Mouse (Mus musculus) lung, embryonic 15.5 days (tissue): ENCODE data around the gene Polr2e. TPM values are rescaled to one million over a fixed set of nuclear protein-coding genes. Genes with fewer than 3 reads are reported as not detected.
"Not testable (repeated sequence)": the region's sequence is repeated elsewhere in the genome, so short reads cannot be mapped to it uniquely, and the experiment has no call there.

Experiments
- ATAC-seq: fragments of 200-750 bp; cut with Nextera tagmentation; 2 replicates; pipeline ENCODE4 v1.8.0; 2017; ENCODE audit warnings: moderate number of reproducible peaks, borderline replicate concordance; ENCODE audit not compliant: low FRiP score, low TSS enrichment; ENCODE audit errors: extremely low read depth
- H3K27ac ChIP-seq: fragments of 300-500 bp; sonication (generic); 2 replicates; pipeline ENCODE4 v1.5.1; 2015; ENCODE audit warnings: moderate library complexity, mild to moderate bottlenecking, inconsistent platforms
- H3K27me3 ChIP-seq: fragments of 300-500 bp; sonication (generic); 2 replicates; pipeline ENCODE4 v1.6.1; 2015; ENCODE audit warnings: inconsistent platforms
- H3K36me3 ChIP-seq: fragments of 300-500 bp; sonication (generic); 2 replicates; pipeline ENCODE4 v1.6.1; 2015; ENCODE audit warnings: inconsistent platforms
- H3K4me1 ChIP-seq: fragments of 300-500 bp; sonication (generic); 2 replicates; pipeline ENCODE4 v1.6.1; 2015; ENCODE audit warnings: inconsistent platforms
- H3K4me2 ChIP-seq: fragments of 300-500 bp; sonication (generic); 2 replicates; pipeline ENCODE4 v1.6.1; 2015; ENCODE audit warnings: inconsistent platforms, mild to moderate bottlenecking, moderate library complexity
- H3K4me3 ChIP-seq: fragments of 300-500 bp; sonication (generic); 2 replicates; pipeline ENCODE4 v1.5.1; 2015; ENCODE audit warnings: mild to moderate bottlenecking, inconsistent platforms
- H3K9ac ChIP-seq: fragments of 300-500 bp; sonication (generic); 2 replicates; pipeline ENCODE4 v1.6.1; 2015; ENCODE audit warnings: inconsistent platforms
- H3K9me3 ChIP-seq: fragments of 300-500 bp; sonication (generic); 2 replicates; pipeline ENCODE4 v1.6.1; 2016; ENCODE audit warnings: inconsistent platforms
- WGBS: fragments of 180-500 bp; shearing (Covaris S2); methylation state at CpG from one replicate; pipeline ENCODE4 v1.1.7; 2015; 5-methylcytosine and 5-hydroxymethylcytosine counted together
- polyA plus RNA-seq: library from polyadenylated mRNA; unstranded; fragments of >200 nt; fragmentation: Nextera tagmentation; extraction: Ambion mirVana; gene quantifications from 2 replicates; pipeline ENCODE4 v1.2.1, GENCODE M21; 2015

Gene Polr2e
- polyA plus RNA-seq, 1 experiment from 2014 or later, result 225 TPM

GRCm38 (mm10) chr10:80055364-80055763 lies 15.8 kb upstream of the Polr2e start:
- no peaks in the 10 kb centered on the region for H3K9me3 ChIP-seq
- H3K27ac ChIP-seq, result no peak overlapping the region
- H3K4me1 ChIP-seq, result peaks cover 39% of the 10 kb centered on the region
- peak overlapping the region; percentile 27; the same call in 1 of the 2 replicates for H3K9ac ChIP-seq
- H3K27me3 ChIP-seq, result no peaks in the 10 kb centered on the region
- H3K4me3 ChIP-seq, result peak overlapping the region; percentile 87
- WGBS, result 79% methylated on average over 5 of the region's 5 CpGs
- peak overlapping the region; percentile 82 for H3K4me2 ChIP-seq
- peaks cover 43% of the 10 kb centered on the region for H3K36me3 ChIP-seq
- ATAC-seq, result no peak

GRCm38 (mm10) chr10:80054911-80055310 lies 15.3 kb upstream of the Polr2e start:
- Histone ChIP-seq H3K4me3 (peak overlapping the region; percentile 87), H3K4me1 (peaks cover 39% of the 10 kb centered on the region), H3K36me3 (peaks cover 41% of the 10 kb centered on the region), H3K4me2 (peak overlapping the region; percentile 82), H3K9ac (peak overlapping the region; percentile 86)
- H3K27me3 ChIP-seq, H3K27ac ChIP-seq, ATAC-seq, H3K9me3 ChIP-seq: not testable (repeated sequence)
- 16% methylated on average over 3 of the region's 3 CpGs for WGBS

DNA sequence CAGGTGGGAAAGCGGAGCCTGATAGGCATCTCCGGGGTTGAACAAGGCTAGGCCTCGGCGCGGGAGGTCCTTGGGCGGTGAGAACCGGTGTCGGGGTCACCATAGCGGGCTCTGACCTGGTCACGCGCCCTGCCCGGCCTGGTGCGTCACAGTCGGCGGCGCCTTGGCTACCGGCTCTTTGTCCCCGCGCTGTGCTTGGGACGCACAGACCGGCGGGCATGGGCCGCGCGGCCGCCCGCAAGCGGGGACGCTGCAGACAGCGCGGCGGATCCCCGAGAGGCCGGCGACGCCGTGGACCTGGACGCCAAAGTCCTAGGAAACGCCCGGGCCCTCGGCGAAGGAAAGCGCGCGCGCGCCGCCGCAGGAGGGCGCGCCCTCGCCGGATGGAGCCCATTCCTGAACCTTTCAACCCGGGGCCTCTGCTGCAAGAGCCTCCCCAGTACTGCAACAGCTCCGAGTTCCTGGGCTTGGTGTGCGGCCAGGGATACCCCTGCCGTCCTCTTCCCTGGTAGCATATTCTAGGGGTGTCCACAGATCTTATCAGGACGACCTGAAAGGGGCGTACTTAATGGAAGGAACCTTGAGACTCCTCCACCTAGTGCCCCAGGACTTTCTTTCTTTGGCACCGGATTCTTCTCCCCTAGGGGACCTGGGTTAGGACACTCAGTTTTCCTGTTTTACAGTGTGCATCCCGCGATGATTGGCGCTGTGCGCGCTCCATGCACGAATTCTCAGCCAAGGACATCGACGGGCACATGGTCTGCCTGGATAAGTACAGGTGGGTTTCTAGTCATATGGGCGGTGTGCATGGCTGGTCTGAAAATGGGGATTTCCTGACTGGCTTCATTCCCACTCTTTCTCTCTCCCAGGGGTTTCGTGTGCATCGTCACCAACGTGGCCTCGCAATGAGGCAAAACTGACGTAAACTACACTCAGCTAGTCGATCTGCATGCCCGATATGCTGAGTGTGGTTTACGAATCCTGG lies 14.5 kb upstream of the Polr2e start:
- H3K9me3 ChIP-seq, result no peaks in the 10 kb centered on the region

GRCm38 (mm10) chr10:80053259-80053780 lies 13.7 kb upstream of the Polr2e start:
- under 1% methylated on average over 46 of the region's 47 CpGs for WGBS
- no peaks in the 10 kb centered on the region for H3K9me3 ChIP-seq
- peak overlapping the region; percentile 87 for H3K4me3 ChIP-seq
- H3K4me1 ChIP-seq, result peaks cover 44% of the 10 kb centered on the region
- H3K27ac ChIP-seq, result peak overlapping the region; percentile 99
- peak overlapping the region; percentile 82 for H3K4me2 ChIP-seq
- H3K9ac ChIP-seq, result peak overlapping the region; percentile 86
- ATAC-seq, result peak; percentile 97
- H3K36me3 ChIP-seq, result peaks cover 28% of the 10 kb centered on the region
- no peaks in the 10 kb centered on the region for H3K27me3 ChIP-seq

More for the DNA sequence above, 14.5 kb upstream of the Polr2e start:
- Histone ChIP-seq H3K4me1 (peaks cover 39% of the 10 kb centered on the region), H3K36me3 (peaks cover 35% of the 10 kb centered on the region), H3K4me2 (peak overlapping the region; percentile 82), H3K9ac (peak overlapping the region; percentile 86), H3K4me3 (peak overlapping the region; percentile 87), H3K27me3 (no peaks in the 10 kb centered on the region), H3K27ac (peak overlapping the region; percentile 99)
- WGBS, result 1% methylated on average over 61 of the region's 77 CpGs
- ATAC-seq, result peak; percentile 37

GRCm38 (mm10) chr10:80052374-80052764 lies 12.8 kb upstream of the Polr2e start:
- Histone ChIP-seq H3K4me3 (no peak overlapping the region), H3K36me3 (peaks cover 19% of the 10 kb centered on the region), H3K4me2 (no peak overlapping the region), H3K9ac (peak overlapping the region; percentile 6; the same call in 1 of the 2 replicates), H3K9me3 (no peaks in the 10 kb centered on the region), H3K27me3 (no peaks in the 10 kb centered on the region), H3K4me1 (peaks cover 49% of the 10 kb centered on the region), H3K27ac (peak overlapping the region; percentile 62)
- no peak for ATAC-seq
- WGBS, result 79% methylated on average over 5 of the region's 5 CpGs

DNA sequence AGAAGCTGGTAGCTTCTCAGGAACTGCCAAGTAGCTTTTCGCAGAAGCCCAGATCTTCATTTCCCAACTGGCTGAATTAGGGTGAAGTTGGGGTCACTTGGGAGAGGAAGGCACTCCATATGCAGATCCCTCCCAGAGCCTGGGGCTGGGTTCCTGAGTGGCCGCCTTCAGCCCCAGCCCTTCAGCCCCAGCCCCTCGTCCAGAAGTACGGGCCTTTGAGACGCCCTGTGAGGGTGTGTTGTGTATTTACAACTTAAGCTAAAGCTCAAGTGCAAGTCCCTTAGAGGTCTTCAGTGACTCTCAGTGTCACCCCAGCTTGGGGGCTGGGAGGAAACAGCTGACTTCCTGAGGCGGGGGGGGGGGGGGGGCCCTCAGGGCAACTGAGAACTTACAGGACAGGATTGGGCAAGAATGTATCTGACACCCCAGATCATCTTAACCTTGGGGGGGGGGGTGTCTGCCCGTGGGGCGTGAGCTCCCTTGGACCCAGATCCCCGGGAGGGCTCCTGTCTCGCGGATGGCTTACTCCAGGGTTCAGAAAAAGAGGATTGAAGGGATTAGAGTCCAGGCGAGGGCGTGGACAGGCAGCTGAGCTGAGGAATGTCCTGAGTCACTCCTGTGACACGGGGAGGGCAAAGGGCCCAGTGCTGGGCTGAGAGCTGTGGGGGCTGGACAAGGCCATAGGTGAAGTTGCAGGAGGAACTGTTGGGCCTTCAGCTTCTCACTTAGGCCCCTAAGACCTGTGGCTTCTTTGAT lies 12.2 kb upstream of the Polr2e start:
- no peak for ATAC-seq
- WGBS, result 36% methylated on average over 14 of the region's 14 CpGs

GRCm38 (mm10) chr10:80050885-80051617 lies 11.5 kb upstream of the Polr2e start:
- H3K4me1 ChIP-seq, result peaks cover 49% of the 10 kb centered on the region
- 37% methylated on average over 15 of the region's 15 CpGs for WGBS
- peaks cover 7% of the 10 kb centered on the region; the same call in 1 of the 2 replicates for H3K36me3 ChIP-seq
- no peaks in the 10 kb centered on the region for H3K27me3 ChIP-seq
- H3K4me2 ChIP-seq, result no peak overlapping the region
- ATAC-seq, result no peak
- no peak overlapping the region for H3K4me3 ChIP-seq
- H3K27ac ChIP-seq, result peak overlapping the region; percentile 62
- H3K9me3 ChIP-seq, result no peaks in the 10 kb centered on the region
- no peak overlapping the region for H3K9ac ChIP-seq

More for the DNA sequence above, 12.2 kb upstream of the Polr2e start:
- Histone ChIP-seq H3K9me3 (no peaks in the 10 kb centered on the region), H3K27ac (peak overlapping the region; percentile 62), H3K4me1 (peaks cover 49% of the 10 kb centered on the region), H3K36me3 (peaks cover 13% of the 10 kb centered on the region), H3K9ac (peak overlapping the region; percentile 6; the same call in 1 of the 2 replicates), H3K4me2 (no peak overlapping the region), H3K4me3 (no peak overlapping the region), H3K27me3 (no peaks in the 10 kb centered on the region)

- Histone ChIP-seq H3K27me3 (no peaks in the 10 kb centered on the region), H3K4me1 (peaks cover 42% of the 10 kb centered on the region)
Observed at GRCm38 (mm10) chr10:80050244-80050643, 10.6 kb upstream of the Polr2e start.

DNA sequence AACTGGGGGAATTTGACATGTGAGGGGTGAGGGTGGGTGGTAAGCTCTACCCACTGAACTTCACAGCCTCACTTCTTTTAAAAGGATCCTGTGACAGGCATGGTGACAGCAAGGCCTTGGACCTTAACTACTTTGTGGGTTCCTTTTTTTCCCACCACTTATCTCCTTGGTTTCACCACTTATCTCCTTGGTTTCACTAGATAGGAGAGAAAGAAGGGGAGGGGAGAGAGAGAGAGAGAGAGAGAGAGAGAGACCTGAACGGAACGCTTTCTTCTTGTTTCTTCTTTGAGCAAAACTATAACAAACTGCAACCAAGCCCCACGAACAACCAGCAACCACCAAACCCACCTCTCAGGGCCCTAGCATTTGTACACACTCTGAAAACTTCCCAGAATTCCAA lies 9.2 kb upstream of the Polr2e start:
- no peak for ATAC-seq
- Histone ChIP-seq H3K4me2 (no peak overlapping the region), H3K36me3 (no peaks in the 10 kb centered on the region), H3K27me3 (no peaks in the 10 kb centered on the region), H3K4me1 (peaks cover 31% of the 10 kb centered on the region), H3K9ac (no peak overlapping the region), H3K9me3 (no peaks in the 10 kb centered on the region), H3K4me3 (no peak overlapping the region), H3K27ac (peak overlapping the region; percentile 58)
- 46% methylated on average over 3 of the region's 3 CpGs for WGBS

More at GRCm38 (mm10) chr10:80050244-80050643, 10.6 kb upstream of the Polr2e start:
- no peaks in the 10 kb centered on the region for H3K9me3 ChIP-seq
- peak overlapping the region; percentile 26; the same call in 1 of the 2 replicates for H3K27ac ChIP-seq
- no peak overlapping the region for H3K4me2 ChIP-seq
- H3K9ac ChIP-seq, result no peak overlapping the region
- WGBS, result 43% methylated on average over 6 of the region's 6 CpGs
- no peak overlapping the region for H3K4me3 ChIP-seq
- ATAC-seq, result no peak
- 0 out of 2 replicates have a peak, but pooled peaks cover under 1% of the 10 kb centered on the region for H3K36me3 ChIP-seq

GRCm38 (mm10) chr10:80048396-80048795 lies 8.8 kb upstream of the Polr2e start:
- WGBS, result 26% methylated on average over 5 of the region's 5 CpGs
- Histone ChIP-seq H3K4me2 (no peak overlapping the region), H3K9me3 (no peaks in the 10 kb centered on the region), H3K27ac (peak overlapping the region; percentile 58), H3K4me3 (no peak overlapping the region), H3K36me3 (no peaks in the 10 kb centered on the region), H3K27me3 (no peaks in the 10 kb centered on the region), H3K9ac (no peak overlapping the region), H3K4me1 (peaks cover 31% of the 10 kb centered on the region)
- ATAC-seq, result no peak

GRCm38 (mm10) chr10:80047041-80047565 lies 7.5 kb upstream of the Polr2e start, which contains the start of gene Gpx4:
Gene Gpx4 (plus strand): TSS chr10:80047166.
- no peak within 1 kb of the TSS; the same call in 1 of the 2 replicates for H3K27ac ChIP-seq
- no peak within 1 kb of the TSS for H3K9ac ChIP-seq

More at GRCm38 (mm10) chr10:80047041-80047565, 7.5 kb upstream of the Polr2e start, which contains the start of gene Gpx4:
- H3K4me2 ChIP-seq, result no peak within 1 kb of the TSS
- WGBS, result 63% methylated on average over 9 of the region's 9 CpGs
- no peaks in the 10 kb centered on the region for H3K36me3 ChIP-seq
- peaks cover 22% of the 10 kb centered on the region for H3K4me1 ChIP-seq
- H3K27me3 ChIP-seq, result no peaks in the 10 kb centered on the region
- no peak within 1 kb of the TSS for H3K4me3 ChIP-seq
- no peaks in the 10 kb centered on the region for H3K9me3 ChIP-seq
- no peak for ATAC-seq
